Mouse (Mus musculus): Measurements from ENCODE around the gene Gramd1b.
A peak's percentile ranks its signal among the peaks of the same experiment; 100 is the strongest.

Gramd1b gene

DNA sequence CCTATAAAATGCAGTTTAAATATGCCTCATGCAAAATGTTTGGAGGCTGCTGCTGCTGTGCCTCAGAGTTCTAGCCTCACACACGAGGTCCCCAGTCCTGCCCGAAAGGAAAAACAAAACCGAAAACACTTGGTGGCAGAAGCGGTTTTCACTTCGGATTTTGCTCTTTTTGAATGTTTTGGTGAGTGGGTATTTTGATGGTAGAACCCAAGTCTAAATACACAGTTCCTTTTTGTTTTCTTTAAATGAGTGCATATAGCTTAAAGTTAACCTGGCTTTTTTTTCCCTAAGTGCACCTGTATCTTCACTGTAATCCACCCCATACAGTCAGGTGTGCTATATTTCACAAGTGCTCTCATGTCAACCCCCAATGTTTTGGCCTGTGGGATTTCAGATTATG is 174.8 kb downstream of the Gramd1b start:
- no peak for DNase-seq

DNA sequence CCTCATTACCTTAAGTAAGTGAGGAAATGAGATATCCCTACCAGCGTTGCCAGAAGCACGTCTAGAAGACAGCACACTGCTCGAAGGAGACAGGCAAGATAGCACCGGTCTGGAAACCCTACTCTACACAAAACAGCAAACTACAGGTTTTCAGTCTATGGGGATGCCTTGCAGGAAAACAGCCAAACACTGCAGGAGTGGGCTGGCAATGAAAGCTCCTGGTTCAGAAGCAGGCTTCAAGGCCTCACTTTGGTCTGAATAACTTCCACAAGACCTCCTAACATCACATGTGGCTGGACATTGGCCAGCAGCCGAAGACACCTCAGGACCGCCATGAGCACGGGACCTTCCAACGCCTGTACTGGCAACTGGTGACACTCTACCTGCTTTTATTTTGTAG is 175.8 kb downstream of the Gramd1b start:
- DNase-seq: no peak

DNA sequence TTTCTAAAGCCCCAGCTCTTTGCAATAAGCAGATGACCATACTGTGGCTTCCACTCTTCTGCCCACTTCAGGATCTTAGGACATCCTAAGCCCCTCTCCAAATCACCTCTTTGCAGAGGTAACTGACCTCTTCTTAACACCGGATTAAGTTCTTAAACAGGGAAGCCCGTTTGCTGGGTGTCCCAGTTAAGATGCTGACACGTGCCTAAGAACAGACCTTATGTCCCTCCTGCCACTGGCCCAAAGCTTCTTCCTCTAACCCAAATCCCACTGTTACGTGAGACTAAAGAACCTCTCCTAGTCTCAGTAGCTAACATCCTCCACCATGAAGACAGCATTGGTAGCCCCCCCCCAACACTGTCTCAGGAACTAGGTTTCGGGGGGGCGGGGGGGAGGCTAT is 177.6 kb downstream of the Gramd1b start:
- no peak for DNase-seq

DNA sequence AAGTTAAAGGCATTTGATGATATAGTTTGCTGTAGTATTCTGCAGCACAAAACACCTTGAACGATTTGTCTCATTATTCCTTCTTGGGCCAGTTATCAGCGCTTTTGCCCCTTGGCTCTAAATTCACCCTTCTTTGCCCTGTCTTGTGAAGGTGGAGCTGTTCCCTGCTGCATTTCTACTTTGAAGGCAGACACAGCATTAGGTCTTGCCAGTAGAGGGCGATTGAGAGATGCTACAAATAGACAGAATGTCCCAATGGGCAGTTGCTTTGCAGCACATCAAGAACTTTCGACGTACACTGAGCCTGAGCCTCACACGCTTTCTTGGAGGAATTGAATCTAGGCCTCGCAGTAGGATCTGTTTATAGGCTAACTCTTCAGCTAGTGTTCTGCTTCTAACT is 180.5 kb downstream of the Gramd1b start:
- peak; percentile 73 for DNase-seq

DNA sequence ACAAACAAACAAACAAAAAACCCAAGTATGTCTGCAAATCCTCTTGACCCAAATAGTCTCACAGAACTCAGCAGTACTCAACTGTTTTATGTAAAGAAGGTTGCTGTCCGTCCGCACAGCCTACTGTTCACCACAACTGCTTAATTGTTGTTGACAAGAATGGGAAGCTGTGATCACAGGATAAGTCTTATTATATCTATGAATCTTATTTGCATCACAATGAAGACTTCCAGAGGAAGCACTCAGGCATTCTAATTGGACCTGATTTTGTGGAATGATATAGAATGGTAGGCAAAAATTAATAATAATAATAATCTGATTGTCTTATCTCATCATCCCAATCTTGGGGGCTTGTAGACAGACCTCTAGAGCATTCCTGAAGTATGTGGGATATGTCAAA is 181.1 kb downstream of the Gramd1b start:
- no peak for DNase-seq

DNA sequence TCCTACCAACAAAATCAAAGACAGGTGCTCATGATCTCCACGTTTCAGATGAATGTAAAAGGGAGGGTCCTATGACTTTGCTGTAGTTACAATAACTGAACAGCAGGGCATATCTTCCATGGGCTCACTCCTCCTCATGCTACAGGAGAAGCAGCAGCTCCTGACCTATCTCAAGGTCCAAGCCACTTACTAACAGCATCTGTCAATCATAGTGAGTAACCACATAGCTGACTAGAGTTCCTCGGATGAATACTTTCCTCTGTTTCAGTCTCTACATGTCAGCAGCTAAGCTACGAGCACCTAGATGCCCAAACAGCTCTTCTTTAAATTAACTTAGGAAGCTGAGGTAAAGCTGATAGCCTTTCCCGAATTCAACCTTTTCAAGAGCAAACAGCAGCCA is 181.6 kb downstream of the Gramd1b start:
- DNase-seq: no peak

DNA sequence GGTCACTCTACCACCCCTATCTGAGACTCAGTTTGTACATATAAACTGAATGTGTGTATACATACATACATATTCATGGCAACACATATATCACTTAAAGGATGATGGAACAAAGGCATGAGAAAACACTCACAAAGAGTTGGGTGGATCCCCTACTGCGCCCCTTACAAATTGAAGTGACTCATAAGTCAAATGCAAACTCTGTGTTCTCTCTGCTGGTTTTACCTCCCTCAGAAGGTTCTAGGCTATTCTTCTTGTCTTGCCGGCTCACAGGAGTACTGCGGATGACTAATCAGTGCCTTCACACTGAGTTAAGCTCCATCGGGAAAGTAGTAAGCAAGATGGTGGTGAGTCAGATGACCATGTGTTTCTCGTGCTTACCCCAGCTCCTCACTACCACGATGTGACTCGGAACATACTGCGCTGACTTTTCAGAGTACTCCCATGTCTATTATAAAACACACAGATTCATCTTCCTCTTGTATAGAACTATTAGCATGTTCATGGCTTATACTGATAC is 182.4 kb downstream of the Gramd1b start:
- DNase-seq: no peak

DNA sequence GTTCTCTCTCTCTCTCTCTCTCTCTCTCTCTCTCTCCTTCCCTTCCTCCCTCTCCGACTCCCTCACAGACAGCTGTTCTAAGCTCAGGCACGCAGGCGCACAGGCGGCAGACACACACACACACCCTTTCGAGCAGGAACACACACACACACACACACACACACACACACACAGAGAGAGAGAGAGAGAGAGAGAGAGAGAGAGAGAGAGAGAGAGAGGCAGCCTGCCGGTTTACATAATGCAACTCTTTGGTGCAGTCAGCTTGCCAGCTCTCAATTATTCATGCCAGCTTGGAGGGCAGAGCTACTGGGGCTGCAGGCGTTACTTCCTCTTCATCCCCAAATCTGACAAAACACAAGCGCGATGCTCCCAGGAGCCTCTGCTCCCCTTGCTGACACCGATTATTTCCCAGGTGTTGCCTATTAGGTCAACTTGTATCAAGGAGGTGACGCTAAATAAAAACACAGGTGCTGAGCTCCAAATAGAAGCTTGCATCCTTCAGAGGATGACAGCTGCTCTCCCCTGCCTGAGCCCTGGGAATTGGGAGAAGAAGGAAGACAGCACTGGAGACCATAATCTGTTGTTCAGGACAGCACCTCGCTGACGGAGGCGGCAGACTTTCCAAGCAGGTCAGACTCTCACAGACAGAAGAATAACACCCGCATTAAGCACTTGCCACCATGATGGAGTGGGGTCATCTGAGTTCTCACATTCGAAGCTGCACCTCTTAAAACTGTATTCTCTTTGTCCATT is 184.8 kb downstream of the Gramd1b start:
- peak; percentile 44 for DNase-seq

DNA sequence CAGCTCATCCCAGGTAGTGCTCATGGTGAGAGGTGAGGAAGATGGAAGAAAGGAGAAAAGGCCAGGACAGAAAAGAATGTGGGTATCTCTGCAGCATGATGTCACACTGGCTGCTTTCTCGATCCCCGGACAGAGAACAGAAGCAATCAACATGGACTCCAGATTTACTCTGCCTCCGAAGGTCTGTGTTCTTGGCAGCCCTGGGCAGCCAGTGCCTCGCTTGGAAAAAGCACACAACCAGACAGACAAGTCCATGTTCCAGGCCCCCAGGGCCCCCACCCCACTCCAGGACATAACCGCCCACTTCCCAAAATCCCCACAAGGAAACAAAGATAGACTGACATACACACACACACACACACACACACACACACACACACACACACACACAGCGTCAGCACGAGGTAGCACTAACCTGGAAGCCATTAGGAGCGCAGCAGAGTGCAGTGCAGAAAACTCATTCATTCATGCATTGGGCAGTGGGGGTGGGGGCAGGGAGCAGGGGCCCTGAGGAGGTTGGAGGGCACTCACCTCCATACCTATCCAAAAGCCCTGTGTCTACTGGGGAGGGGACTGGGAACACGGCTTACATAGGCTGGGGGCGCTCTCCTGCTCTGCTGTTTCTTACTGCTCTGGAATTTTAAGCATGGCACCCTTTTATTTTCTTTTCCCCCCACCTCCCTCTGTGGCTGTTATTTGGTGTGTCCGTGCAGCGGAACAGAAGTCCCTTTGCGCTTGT is 185.5 kb downstream of the Gramd1b start:
- no peak for DNase-seq

DNA sequence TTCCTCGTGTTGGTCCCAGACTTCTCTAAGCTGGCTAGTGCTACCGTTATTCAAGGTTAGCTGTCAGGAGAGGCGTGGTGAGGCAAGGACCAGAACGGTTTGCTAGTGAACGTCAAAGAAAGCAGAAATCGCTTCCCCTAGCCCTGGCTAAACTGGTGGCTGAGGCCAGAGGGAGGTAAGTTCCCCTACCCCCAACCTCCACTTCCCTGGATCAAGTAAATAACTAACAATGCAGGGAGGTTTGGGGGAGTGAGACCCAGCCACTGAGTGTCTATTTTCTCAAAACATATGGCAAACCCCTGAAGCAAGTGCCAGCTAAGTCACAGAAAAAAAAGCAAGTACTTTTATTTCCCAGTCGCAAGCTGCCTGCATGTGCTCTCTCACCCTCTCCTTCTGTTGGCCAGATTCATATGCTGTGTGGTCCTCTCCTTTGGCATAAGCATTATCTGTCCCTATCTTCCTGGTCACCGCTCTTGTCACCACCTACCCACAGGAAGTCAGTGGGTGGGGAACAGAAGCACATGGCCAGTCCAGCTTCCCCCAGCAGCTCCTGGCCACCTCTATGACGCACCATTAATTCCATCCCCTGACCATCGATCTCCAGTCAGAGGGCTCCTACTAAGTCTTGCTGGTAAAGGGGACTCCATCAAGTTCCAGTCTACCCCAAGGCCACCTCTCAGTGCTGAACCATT is 186.2 kb downstream of the Gramd1b start:
- DNase-seq: no peak

DNA sequence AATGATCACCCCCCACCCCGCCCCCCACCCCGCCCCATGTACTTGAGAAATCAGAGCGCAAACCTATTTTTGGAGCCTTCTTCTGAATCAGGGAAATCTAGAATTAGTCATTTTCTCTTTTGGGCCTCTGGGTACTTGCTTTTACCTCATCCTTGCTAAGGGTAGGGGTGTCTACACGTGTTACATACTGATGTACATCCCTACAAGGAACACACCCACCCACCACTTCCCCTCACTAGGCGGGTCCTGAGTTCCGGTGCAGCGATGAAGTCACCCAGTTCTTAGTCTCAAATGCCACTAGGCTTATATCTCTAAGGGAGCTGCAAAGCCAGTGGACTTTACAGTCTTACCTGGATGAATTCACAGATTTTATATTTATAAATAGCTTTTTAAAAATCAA is 187.4 kb downstream of the Gramd1b start:
- DNase-seq: no peak

DNA sequence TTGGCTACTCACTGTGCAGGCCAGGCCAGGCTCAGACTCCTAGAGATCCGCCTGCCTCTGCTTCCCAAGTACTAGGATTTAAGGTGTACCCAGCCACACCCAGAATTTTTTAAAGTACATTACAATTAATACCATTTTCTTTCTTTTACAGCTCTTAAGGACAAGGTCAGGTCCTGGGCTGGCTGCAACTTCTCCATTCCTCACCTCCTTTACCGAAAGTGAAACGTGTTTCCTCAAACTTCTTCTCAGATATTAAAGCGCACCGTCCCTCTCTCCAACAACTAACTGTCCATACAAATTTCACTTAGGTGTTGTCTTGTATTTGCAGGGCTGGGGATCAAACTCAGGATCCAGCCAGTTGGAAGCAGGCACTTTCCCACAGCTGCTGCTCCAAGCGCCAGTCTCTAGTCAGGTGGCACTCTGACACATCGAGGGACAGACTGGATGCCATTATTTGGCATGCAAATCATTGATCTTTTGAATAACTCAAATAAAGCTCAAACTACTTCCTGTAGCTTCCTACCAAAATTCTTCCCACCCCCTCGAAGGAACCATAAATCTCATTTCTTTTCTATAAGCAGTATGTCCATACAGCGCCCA is 188.0 kb downstream of the Gramd1b start:
- no peak for DNase-seq

DNA sequence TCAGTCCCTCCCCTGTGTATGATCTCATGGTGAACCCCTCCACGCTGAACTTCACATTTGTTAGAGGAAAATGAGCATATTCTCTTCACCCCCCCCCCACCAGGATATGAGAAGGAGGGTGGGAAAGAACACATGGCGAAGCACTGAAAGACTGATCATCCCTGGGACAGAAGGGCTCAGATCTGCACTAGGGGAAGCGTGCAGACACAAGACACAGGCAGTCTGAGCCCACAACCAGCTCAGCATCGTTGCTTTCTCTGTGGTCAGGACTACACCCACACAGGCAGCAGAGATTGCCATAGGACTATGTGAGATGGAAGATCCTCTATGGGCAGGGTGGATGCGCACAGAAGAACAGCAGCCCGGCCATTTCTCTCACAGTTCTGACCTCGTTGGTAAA is 189.1 kb downstream of the Gramd1b start:
- no peak for DNase-seq

DNA sequence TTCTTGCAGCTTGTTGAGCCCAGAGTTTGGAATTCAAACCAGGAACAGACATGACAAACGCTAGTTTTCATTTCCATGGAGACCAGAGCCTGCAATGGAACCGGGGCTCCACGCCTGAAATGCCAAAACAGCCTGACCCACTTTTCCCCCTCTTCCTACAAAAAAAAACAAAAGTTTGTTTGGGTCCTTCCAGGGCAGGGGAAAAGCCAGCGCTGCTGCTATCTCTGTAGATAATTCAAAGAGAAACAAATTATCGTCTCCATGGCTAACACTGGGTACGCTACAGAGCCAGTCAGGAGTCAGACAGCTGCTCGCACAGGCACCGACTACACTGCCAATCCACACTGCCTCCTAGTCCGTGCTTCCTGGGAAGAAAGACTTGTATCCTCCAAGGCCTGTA is 191.6 kb downstream of the Gramd1b start:
- no peak for DNase-seq

DNA sequence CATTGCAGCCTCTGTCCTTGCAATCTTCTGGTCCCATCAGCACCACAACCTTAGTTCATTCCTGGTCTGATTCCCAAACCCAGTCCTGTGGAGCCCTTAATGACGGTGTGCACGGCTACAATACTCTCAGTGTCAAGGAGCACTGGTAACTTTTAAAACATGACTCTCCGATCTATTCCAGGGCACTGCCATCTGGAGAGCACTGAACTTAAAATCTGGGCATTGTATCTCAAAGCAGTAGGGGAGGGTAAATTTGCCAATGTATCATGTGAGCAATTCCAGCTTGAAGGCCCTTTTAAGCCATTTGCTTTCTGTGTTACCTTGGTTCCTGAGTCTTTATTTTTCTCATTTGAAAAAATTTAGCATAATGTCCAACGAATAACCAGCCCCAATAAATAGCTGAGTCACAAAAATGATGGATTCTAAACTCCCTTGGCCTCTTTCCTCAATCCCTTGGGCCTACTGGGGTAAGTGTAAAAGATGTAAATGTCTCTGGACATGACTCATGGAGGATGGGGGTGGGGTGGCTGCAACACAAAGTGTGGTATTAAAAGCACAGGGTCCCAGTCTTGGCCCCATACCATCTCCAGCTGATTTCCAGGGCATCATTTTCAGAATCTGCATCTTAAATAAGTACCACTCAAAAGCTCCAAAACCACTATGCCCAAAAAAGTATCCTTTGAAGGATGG is 193.9 kb downstream of the Gramd1b start:
- DNase-seq: no peak

DNA sequence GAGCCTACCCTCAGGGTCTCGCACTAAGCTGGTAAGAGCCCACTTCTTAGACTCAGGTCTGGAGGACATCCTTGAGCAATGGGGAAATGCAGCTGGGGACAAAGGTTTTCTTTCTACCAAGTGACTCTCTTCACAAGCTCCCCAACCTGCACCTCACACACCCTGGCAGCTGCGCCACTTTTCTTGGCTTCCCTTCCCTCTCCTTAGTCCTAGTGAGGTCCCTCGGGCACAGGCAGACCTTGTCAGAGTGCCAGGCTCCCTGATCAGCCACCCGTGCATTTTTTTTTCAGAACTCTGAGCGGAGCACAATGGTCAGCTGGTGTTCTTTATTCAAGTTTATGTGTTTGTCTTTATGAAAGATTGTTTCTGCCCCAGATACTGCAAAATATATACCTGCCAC is 194.5 kb downstream of the Gramd1b start:
- DNase-seq: peak; percentile 87

DNA sequence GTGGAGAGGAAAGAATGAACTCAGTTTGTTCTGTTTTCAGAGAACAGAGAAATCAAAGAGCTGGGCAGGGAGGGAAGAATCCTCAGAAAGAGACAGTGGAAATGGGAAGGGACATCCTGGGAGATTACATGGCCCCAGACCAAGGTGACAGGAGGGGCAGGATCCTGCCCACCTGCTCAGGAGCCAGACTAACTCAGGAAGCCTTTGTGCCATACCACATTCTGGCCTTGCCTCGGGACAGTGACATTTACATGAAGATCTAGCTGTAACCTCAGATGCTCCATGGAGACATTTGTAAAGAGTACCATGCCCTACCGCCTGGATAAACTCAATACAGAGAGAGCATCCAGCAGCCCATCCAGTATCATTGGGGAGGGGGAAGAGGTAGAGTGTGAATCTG is 196.6 kb downstream of the Gramd1b start:
- DNase-seq: no peak

DNA sequence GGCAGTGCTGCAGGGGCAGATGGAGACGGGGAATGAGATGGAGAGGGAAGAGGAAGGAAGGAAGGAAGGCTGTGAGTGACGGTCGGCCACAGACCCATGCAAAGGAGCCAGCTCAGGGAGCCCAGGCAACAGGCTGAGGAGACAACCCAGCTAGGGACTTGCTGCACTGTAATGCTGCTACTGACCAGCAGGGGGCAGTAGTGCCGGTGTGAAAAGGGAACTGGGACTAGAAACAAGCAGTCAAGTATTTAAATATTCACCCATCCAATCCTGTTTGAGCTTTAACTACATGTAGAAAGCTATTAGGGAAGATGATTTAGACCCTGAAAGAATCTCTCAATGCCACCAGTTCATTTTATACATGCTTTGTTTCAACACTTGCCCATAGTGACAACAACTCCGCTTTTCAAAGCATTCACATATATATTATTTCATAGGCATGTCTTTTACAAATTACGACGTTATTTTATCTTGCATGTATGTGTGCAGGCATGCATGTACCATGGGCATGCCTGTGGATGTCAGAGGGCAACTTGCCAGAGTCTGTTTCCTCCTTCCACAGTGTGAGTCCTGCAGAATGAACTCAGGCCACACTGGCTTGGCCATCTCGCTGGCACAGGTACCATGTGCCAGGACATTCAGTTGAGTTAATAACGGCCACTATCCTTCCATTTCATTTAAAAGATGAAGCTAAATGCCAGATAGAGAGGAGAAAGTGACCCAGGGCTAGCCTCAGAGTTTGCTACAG is 197.4 kb downstream of the Gramd1b start:
- peak; percentile 67 for DNase-seq

DNA sequence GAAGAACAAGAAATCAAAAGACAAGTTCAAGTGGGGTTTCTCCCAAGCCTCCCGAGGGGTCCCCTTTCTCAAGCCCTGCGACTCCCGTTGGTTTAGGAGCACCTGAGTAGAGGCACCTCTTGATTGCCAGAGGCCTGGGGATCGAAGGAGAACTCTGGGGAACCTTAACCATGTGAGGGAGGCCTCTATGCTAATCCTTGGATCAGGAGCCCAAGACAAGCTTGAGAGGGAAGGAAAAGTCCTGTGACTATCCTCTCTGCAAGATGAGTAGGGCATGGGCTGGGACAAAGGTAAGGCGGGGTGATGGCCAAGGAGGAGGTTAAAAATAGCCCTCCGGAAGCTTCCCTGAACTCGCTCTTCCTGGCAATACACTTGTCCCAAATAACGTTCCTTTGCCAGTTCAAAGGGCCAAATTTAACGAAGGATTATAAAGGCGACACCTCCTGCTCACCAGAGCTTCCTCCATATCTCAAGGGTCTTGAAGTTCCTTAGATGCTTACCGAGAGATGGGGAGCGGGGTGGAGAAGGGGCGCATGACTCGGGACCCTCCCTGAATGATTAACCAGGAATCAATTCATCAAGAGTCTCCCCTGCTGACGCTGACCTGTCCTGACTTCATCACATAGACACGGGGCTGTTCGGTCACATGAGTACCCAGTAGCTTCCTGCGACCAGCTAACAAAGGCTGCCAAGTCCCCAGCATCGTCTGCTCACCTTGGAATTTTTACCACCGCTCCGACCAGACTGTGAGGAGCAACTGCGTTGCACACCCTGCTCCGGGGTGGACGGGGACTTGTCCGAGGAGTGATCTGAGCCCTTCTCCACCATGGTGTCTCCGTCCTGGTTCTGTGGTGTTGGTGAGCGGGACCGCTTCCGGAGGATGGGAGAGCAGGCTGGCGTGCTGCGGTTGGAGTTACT is 198.2 kb downstream of the Gramd1b start:
- DNase-seq: no peak

DNA sequence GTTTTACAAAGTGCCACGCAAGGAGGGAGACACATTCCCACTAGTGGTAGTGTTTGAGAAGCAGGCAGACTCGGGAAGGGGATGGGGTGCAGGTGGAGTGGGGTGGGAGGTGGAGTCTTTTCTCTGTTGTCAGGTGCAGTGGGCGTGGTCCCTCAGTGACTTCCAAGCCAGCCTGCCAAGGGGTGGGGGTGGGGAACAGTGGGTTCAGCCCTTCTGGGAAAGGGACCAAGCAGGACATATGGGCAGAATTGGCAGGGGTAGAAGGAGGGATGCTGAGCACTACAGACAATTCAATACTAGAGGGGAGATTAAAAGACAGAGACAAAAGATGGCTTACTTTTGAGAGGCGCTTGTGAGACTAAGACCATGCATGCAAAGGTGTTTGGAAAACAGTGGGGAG is 198.9 kb downstream of the Gramd1b start:
- no peak for DNase-seq
